Mouse (Mus musculus): ENCODE data around the gene Agtpbp1. TPM values are rescaled to one million over a fixed set of nuclear protein-coding genes. Genes with fewer than 3 reads are reported as not detected.

Gene Agtpbp1
- polyA plus RNA-seq, 1 experiment: 7.5 TPM

DNA sequence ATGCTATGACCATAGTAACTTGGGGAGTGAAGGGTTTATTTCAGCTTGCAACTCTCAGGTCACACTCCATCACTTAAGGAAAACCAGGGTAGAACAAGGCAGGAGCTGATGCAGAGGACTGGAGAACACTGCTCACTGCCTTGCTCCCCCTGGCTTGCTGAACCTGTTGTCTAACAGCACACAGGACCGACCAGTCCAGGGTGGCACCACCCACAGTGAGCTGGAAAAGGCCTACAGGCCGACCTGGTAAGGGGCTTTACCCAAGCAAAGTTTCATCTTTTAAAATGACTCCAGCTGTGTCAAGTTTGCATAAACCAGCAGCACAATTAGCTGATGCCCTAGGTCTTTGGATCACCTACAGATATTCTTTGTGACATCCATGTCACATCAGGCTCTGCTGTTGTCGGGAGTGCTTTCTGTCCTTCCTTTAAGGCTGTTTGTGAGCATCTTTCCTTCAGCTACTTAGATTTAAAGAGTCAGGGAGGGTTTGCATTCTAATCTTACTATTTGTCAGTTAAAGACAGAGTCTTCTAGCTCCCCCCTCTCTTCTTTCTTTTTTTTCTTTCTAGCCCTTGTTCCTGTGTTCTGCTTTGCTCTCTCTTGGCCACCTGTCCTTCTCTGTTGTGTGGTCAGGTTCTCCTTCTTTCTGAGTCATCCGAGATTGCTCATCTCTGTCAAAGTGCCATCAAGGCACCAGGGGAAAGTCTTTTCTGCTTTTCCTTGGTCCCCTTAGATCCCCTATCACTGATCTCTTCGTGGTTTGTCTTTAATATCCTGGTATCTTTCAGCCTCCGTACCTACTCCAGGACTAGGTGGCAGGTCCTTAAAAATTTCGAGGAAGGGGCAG lies 36.8 kb upstream of the Agtpbp1 start:
- Histone ChIP-seq H3K36me3 (ENCODE audit: control insufficient read depth, insufficient read depth) (peaks cover 67% of the 10 kb centered on the region), H3K4me3 (ENCODE audit: insufficient read depth, poor library complexity, severe bottlenecking) (no peak overlapping the region), H3ac (ENCODE audit: control insufficient read depth, insufficient read length, low read depth) (no peak overlapping the region), H3K79me2 (ENCODE audit: control insufficient read depth, insufficient read depth) (no peaks in the 10 kb centered on the region), H3K27me3 (ENCODE audit: control insufficient read depth, insufficient read depth, insufficient read length) (no peaks in the 10 kb centered on the region), H3K79me3 (ENCODE audit: low read depth) (no peaks in the 10 kb centered on the region)
- TF ChIP-seq FOSL1 (IDR thresholded peaks at IDR 0.05; ENCODE audit: insufficient read depth, low read length, poor library complexity, severe bottlenecking): no peak

DNA sequence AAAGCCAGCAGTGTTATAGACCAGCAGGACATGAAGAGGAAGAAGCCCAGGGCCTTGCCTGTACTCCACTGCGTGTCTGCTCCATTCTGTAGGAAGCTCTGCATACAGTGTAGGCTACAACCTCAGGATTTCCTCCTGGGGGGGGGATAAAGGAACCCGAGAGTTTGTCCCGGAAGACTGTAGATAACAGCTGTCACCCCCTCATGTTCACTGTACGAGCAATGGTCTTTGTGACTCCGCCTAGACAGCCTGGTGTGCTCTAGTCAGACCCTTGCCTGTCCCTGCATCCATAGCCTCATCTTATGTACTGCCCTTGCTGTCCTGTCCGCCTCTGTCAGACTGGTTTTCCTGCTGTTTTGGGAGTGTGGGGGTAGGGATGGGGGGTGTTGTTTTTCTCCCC lies 33.4 kb upstream of the Agtpbp1 start:
- Histone ChIP-seq H3K27me3 (ENCODE audit: control insufficient read depth, insufficient read depth, insufficient read length) (no peaks in the 10 kb centered on the region), H3K79me3 (ENCODE audit: low read depth) (no peaks in the 10 kb centered on the region), H3ac (ENCODE audit: control insufficient read depth, insufficient read length, low read depth) (no peak overlapping the region), H3K79me2 (ENCODE audit: control insufficient read depth, insufficient read depth) (no peaks in the 10 kb centered on the region), H3K4me3 (ENCODE audit: insufficient read depth, poor library complexity, severe bottlenecking) (no peak overlapping the region), H3K36me3 (ENCODE audit: control insufficient read depth, insufficient read depth) (peaks cover 57% of the 10 kb centered on the region)
- no peak for TF ChIP-seq MYOD1 (IDR thresholded peaks at IDR 0.05; ENCODE audit: control insufficient read depth, insufficient read length, low read depth)

DNA sequence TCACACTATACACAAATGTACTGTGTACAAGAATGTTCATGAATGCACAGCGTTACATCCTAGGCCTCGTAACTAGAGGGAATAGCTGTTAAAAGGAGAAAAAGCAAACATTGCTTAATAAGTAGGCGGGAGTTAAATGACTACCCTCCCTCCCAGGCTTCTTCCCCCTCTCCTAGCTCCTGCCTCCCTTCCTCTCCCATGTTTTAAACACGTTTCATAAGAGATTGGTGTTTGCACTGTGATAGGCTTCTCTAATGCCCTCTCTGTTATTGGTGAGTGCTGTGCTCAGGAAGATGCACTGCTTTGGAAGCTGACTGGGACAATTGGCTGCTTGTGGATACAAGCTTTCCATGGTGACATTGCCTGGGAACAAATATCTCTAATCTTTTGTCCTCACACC lies 30.5 kb upstream of the Agtpbp1 start:
- Histone ChIP-seq H3K79me2 (ENCODE audit: control insufficient read depth, insufficient read depth) (no peaks in the 10 kb centered on the region), H3ac (ENCODE audit: control insufficient read depth, insufficient read length, low read depth) (no peak overlapping the region), H3K27me3 (ENCODE audit: control insufficient read depth, insufficient read depth, insufficient read length) (no peaks in the 10 kb centered on the region), H3K36me3 (ENCODE audit: control insufficient read depth, insufficient read depth) (peaks cover 35% of the 10 kb centered on the region), H3K4me3 (ENCODE audit: insufficient read depth, poor library complexity, severe bottlenecking) (no peak overlapping the region), H3K79me3 (ENCODE audit: low read depth) (no peaks in the 10 kb centered on the region)
- no peak for TF ChIP-seq CTCF (IDR thresholded peaks at IDR 0.05; ENCODE audit: control insufficient read depth, insufficient read depth, insufficient read length)
- no peak for TF ChIP-seq MYOG (IDR thresholded peaks at IDR 0.05; ENCODE audit: control insufficient read depth, extremely low read depth, insufficient read length)
- no peak for TF ChIP-seq USF1 (IDR thresholded peaks at IDR 0.05; ENCODE audit: low read depth)
- TF ChIP-seq FOSL1 (IDR thresholded peaks at IDR 0.05; ENCODE audit: insufficient read depth, low read length, poor library complexity, severe bottlenecking): no peak
- no peak for TF ChIP-seq MAX (IDR thresholded peaks at IDR 0.05)
- TF ChIP-seq CEBPB (IDR thresholded peaks at IDR 0.05; ENCODE audit: low read depth): no peak
- no peak for TF ChIP-seq MYOD1 (IDR thresholded peaks at IDR 0.05; ENCODE audit: control insufficient read depth, insufficient read length, low read depth)

- Histone ChIP-seq H3K79me3 (ENCODE audit: low read depth) (no peaks in the 10 kb centered on the region), H3K4me3 (ENCODE audit: insufficient read depth, poor library complexity, severe bottlenecking) (no peak overlapping the region), H3K27me3 (ENCODE audit: control insufficient read depth, insufficient read depth, insufficient read length) (no peaks in the 10 kb centered on the region), H3K36me3 (ENCODE audit: control insufficient read depth, insufficient read depth) (peaks cover 31% of the 10 kb centered on the region), H3ac (ENCODE audit: control insufficient read depth, insufficient read length, low read depth) (no peak overlapping the region), H3K79me2 (ENCODE audit: control insufficient read depth, insufficient read depth) (no peaks in the 10 kb centered on the region)
- no peak for TF ChIP-seq CEBPB (IDR thresholded peaks at IDR 0.05; ENCODE audit: low read depth)
These were observed 30.1 kb upstream of the Agtpbp1 start for GRCm38 (mm10) chr13:59615152-59615551.

DNA sequence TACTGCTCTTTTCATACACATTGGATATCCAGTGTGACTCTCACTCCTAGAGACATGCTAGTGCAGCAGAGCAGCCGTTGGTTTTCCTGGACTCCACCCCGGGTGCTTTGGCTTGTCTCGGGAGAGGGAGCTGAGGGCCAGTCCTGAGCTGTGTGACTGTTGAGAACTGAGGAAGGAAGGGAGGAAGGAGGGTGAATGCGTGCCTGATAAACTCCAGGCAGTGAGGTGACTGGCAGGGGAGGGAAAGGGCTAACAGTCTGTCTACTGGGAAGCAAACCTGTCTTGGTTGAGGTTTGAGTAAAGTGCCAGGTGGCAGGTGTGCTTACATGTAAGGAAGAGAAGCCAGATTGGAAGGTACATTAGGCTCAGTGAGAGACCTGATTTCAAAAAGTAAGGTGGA lies 28.8 kb upstream of the Agtpbp1 start:
- Histone ChIP-seq H3K4me3 (ENCODE audit: insufficient read depth, poor library complexity, severe bottlenecking) (no peak overlapping the region), H3K36me3 (ENCODE audit: control insufficient read depth, insufficient read depth) (peaks cover 36% of the 10 kb centered on the region), H3K27me3 (ENCODE audit: control insufficient read depth, insufficient read depth, insufficient read length) (no peaks in the 10 kb centered on the region), H3K79me2 (ENCODE audit: control insufficient read depth, insufficient read depth) (no peaks in the 10 kb centered on the region), H3ac (ENCODE audit: control insufficient read depth, insufficient read length, low read depth) (no peak overlapping the region), H3K79me3 (ENCODE audit: low read depth) (no peaks in the 10 kb centered on the region)
- TF ChIP-seq MYOG (IDR thresholded peaks at IDR 0.05; ENCODE audit: control insufficient read depth, extremely low read depth, insufficient read length) (no peak), USF1 (IDR thresholded peaks at IDR 0.05; ENCODE audit: low read depth) (no peak), MYOD1 (IDR thresholded peaks at IDR 0.05; ENCODE audit: control insufficient read depth, insufficient read length, low read depth) (no peak), FOSL1 (IDR thresholded peaks at IDR 0.05; ENCODE audit: insufficient read depth, low read length, poor library complexity, severe bottlenecking) (no peak), MAX (IDR thresholded peaks at IDR 0.05) (no peak), CEBPB (IDR thresholded peaks at IDR 0.05; ENCODE audit: low read depth) (no peak)

- Histone ChIP-seq H3K4me3 (ENCODE audit: insufficient read depth, poor library complexity, severe bottlenecking) (no peak overlapping the region), H3K79me3 (ENCODE audit: low read depth) (no peaks in the 10 kb centered on the region), H3K36me3 (ENCODE audit: control insufficient read depth, insufficient read depth) (peaks cover 43% of the 10 kb centered on the region), H3ac (ENCODE audit: control insufficient read depth, insufficient read length, low read depth) (no peak overlapping the region), H3K79me2 (ENCODE audit: control insufficient read depth, insufficient read depth) (no peaks in the 10 kb centered on the region), H3K27me3 (ENCODE audit: control insufficient read depth, insufficient read depth, insufficient read length) (no peaks in the 10 kb centered on the region)
- TF ChIP-seq MYOD1 (IDR thresholded peaks at IDR 0.05; ENCODE audit: control insufficient read depth, insufficient read length, low read depth): no peak
- TF ChIP-seq MAX (IDR thresholded peaks at IDR 0.05): no peak
- no peak for TF ChIP-seq USF1 (IDR thresholded peaks at IDR 0.05; ENCODE audit: low read depth)
- no peak for TF ChIP-seq MYOG (IDR thresholded peaks at IDR 0.05; ENCODE audit: control insufficient read depth, extremely low read depth, insufficient read length)
- TF ChIP-seq CTCF (IDR thresholded peaks at IDR 0.05; ENCODE audit: control insufficient read depth, insufficient read depth, insufficient read length): no peak
- TF ChIP-seq CEBPB (IDR thresholded peaks at IDR 0.05; ENCODE audit: low read depth): no peak
- no peak for TF ChIP-seq FOSL1 (IDR thresholded peaks at IDR 0.05; ENCODE audit: insufficient read depth, low read length, poor library complexity, severe bottlenecking)
These were observed 25.4 kb upstream of the Agtpbp1 start for GRCm38 (mm10) chr13:59610437-59610836.
